Mouse (Mus musculus) thymus, adult 2 months (tissue): Measurements from ENCODE around the gene Ube2j1. TPM values are rescaled to one million over a fixed set of nuclear protein-coding genes. Genes with fewer than 3 reads are reported as not detected.

Source experiments
- DNase-seq: peaks from one replicate; pipeline ENCODE4 v3.0.0; 2021
- H3K27ac ChIP-seq: fragments of 200-500 bp; 2 replicates; pipeline ENCODE4 v1.5.1; 2012; ENCODE audit warnings: low read length, control low read depth; ENCODE audit not compliant: control insufficient read depth, insufficient read depth
- H3K27me3 ChIP-seq: fragments of 200-500 bp; 2 replicates; pipeline ENCODE4 v1.6.1; 2012; ENCODE audit warnings: mild to moderate bottlenecking, low read length, moderate library complexity, mixed read lengths; ENCODE audit not compliant: control insufficient read depth, insufficient read depth
- H3K36me3 ChIP-seq: fragments of 200-500 bp; 2 replicates; pipeline ENCODE4 v1.6.1; 2012; ENCODE audit warnings: mild to moderate bottlenecking, low read length, moderate library complexity; ENCODE audit not compliant: control insufficient read depth, insufficient read depth
- H3K4me1 ChIP-seq: fragments of 200-500 bp; replicated peaks from 2 replicates; pipeline ENCODE4 v1.6.1; 2012; ENCODE audit warnings: low read length; ENCODE audit not compliant: control insufficient read depth, insufficient read depth
- H3K4me3 ChIP-seq: fragments of 200-500 bp; 2 replicates; pipeline ENCODE4 v1.5.1; 2012; ENCODE audit warnings: mild to moderate bottlenecking, low read length, control low read depth, moderate library complexity; ENCODE audit not compliant: control insufficient read depth, insufficient read depth
- CTCF ChIP-seq: fragments of 200-500 bp; IDR thresholded peaks from 2 replicates; pipeline ENCODE4 v1.5.1; 2012; ENCODE audit warnings: mild to moderate bottlenecking, control low read depth, low read length, moderate library complexity, borderline replicate concordance; ENCODE audit not compliant: control insufficient read depth, poor library complexity, insufficient read depth; ENCODE audit errors: extremely low read depth
- POLR2A ChIP-seq: fragments of 200-500 bp; IDR thresholded peaks from 2 replicates; pipeline ENCODE4 v1.6.1; 2012; ENCODE audit warnings: mild to moderate bottlenecking, low read length, control low read depth, moderate library complexity; ENCODE audit not compliant: control insufficient read depth, poor library complexity, insufficient read depth; ENCODE audit errors: extremely low read depth
- WGBS: fragments of 180-500 bp; shearing (Covaris S2); methylation state at CpG from one replicate; pipeline ENCODE4 v1.1.7; 2018; 5-methylcytosine and 5-hydroxymethylcytosine counted together
- polyA plus RNA-seq: library from polyadenylated mRNA; depleted of rRNA; stranded (reverse); fragments of >200 nt; gene quantifications from 2 replicates; pipeline ENCODE4 v1.2.3, GENCODE M21; 2012

The Ube2j1 gene
- polyA plus RNA-seq, 1 experiment, result 28.7 TPM

DNA sequence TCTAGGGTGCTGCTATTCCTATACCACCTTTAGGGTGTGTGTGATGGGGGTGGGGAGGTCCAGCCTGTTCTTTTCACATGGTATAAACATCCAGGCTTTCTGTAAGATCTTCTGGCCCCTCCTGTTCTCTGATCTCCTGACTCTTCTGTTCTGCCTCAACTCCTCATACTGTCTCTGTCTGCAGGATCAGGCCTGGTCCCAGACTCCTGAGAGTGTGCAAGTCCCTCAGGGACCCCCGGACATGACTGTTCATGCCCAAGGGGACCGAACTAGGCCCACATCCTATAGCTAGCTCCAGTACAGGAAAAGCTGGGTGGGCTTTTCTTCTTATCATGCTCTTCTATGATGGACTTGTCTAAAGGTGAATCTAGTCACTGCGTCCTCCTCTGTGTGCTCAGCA is 36.1 kb downstream of the Ube2j1 start:
- DNase-seq, result no peak
- H3K4me3 ChIP-seq, result no peak overlapping the region
- 96% methylated on average over 3 of the region's 3 CpGs for WGBS

DNA sequence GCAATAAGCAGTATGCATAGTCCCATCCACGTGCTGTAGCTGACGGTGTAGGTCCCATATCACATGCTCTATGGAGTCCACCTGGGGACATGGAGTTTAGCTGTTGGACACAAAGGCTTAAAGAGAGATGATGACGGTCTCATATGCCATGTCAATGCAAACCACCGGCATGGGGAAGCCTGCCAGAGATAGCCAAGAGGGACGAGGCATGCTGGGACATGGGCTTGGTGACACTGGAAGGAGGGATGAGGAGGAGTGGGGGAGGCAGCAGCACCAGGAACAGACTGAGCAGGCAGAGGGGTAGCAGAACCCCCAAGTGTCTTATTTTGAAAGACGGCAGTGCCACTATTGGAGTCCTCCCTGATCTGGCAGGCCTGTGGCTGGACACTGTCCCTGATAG is 36.6 kb downstream of the Ube2j1 start:
- no peak overlapping the region for H3K27ac ChIP-seq
- no peaks in the 10 kb centered on the region for H3K27me3 ChIP-seq
- H3K4me3 ChIP-seq, result no peak overlapping the region
- WGBS, result 97% methylated on average over 6 of the region's 6 CpGs
- no peaks in the 10 kb centered on the region for H3K36me3 ChIP-seq
- peaks cover 8% of the 10 kb centered on the region for H3K4me1 ChIP-seq
- no peak for TF ChIP-seq CTCF
- TF ChIP-seq POLR2A, result no peak
- no peak for DNase-seq

More for the DNA sequence above, 36.1 kb downstream of the Ube2j1 start:
- Histone ChIP-seq H3K4me1 (peaks cover 4% of the 10 kb centered on the region), H3K27ac (no peak overlapping the region), H3K27me3 (no peaks in the 10 kb centered on the region), H3K36me3 (no peaks in the 10 kb centered on the region)
- TF ChIP-seq CTCF (no peak), POLR2A (no peak)

DNA sequence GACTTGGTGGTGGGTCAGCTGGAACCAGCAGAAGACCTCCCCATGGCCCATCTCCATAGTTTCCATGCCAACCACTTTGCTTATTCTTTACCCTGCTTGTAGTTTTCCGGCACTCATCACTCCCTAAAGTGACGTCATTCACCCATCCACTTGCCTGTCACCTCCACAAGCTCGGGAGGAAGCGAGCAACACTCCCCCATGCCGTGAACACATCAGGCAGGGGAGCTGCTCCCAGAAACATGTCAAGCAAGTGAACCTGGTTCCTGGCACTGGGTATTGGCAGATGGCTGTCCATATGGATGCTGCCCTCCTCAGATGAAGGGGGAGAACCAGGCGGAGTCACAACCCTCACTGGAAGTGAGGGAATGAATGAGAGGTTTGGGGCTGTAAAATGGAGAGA is 37.7 kb downstream of the Ube2j1 start:
- H3K27ac ChIP-seq, result no peak overlapping the region
- no peaks in the 10 kb centered on the region for H3K27me3 ChIP-seq
- TF ChIP-seq CTCF, result no peak
- TF ChIP-seq POLR2A, result no peak
- WGBS, result 89% methylated on average over 6 of the region's 6 CpGs
- peaks cover 18% of the 10 kb centered on the region for H3K4me1 ChIP-seq
- DNase-seq, result no peak
- no peaks in the 10 kb centered on the region for H3K36me3 ChIP-seq
- H3K4me3 ChIP-seq, result no peak overlapping the region

DNA sequence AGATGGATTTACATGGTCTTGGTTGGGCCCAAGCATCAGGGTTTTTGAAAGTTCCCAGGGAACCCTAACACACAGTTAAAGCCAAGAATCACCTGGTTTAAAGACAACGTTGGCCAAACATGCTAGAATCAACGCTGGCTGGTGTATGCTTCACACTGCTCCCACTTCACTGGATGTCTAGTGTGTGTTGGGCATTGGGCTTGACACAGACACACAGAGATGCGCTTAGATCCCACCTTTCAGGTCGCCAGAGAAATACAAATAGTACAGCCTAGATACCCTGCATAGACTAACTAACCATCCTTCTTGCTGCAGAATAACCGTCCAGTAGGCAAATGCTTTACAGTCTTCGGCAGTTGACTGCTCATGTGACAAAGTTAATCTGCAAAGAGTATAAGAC is 39.1 kb downstream of the Ube2j1 start:
- Histone ChIP-seq H3K4me3 (no peak overlapping the region), H3K4me1 (peaks cover 18% of the 10 kb centered on the region), H3K27ac (no peak overlapping the region), H3K36me3 (no peaks in the 10 kb centered on the region), H3K27me3 (no peaks in the 10 kb centered on the region)
- 94% methylated on average over 6 of the region's 6 CpGs for WGBS
- no peak for DNase-seq
- TF ChIP-seq CTCF, result no peak
- TF ChIP-seq POLR2A, result no peak

DNA sequence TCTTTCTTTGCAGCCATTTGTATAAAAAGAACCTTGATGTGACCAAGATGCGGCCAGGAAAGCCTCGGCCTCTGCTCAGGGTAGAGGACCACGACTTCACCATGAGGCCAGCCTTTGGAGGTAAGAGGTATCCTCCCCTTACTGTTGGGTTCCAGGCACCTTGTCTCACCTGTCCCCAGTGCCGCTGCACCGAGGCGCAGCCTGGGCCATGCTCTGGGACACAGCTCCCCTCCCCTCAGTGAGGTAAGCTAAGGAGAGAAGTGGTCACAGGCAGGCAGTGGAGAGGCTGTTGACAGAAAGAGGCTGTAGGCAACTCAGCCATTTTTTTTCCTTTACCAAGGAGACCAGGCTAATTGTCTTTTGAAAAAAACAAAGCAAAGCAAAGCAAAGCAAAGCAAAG is 40.1 kb downstream of the Ube2j1 start:
- Histone ChIP-seq H3K27ac (no peak overlapping the region), H3K4me3 (no peak overlapping the region), H3K36me3 (no peaks in the 10 kb centered on the region), H3K4me1 (peaks cover 20% of the 10 kb centered on the region), H3K27me3 (no peaks in the 10 kb centered on the region)
- 92% methylated on average over 6 of the region's 6 CpGs for WGBS
- DNase-seq, result no peak
- TF ChIP-seq POLR2A (no peak), CTCF (no peak)

DNA sequence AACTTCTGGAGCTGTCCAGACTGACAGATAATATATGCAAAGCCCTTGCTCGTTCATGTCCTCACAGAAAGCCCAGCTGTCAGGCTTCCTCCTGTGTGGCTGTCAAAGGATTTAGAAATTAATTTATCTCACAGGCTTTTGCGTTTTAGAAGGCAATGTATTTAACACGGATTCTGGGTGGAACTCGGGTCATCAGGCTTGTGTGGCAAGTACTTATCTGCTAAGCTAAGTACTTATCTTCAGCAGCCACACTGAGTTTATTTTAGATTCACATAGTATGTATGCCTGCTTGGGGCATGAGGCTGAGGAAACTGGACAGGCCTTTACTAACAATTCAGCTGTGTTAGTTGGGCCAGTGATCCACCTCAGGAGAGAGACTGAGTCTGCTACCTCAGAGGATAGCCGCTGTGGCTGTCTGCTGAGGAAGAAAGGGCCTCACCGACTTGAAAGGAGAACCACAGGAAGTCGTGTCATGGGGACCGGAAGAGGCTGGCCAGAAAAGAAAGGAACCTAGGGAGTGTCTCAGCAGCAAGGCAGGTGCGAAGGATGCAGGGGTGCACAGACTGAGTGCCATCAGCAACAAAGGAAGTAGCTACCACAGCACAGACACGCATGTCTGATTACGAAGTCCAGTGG is 41.4 kb downstream of the Ube2j1 start:
- TF ChIP-seq CTCF, result no peak
- peak; percentile 47; the same call in 1 of the 2 replicates for TF ChIP-seq POLR2A
- peak overlapping the region; percentile 72 for H3K27ac ChIP-seq
- WGBS, result 26% methylated on average over 11 of the region's 11 CpGs

DNA sequence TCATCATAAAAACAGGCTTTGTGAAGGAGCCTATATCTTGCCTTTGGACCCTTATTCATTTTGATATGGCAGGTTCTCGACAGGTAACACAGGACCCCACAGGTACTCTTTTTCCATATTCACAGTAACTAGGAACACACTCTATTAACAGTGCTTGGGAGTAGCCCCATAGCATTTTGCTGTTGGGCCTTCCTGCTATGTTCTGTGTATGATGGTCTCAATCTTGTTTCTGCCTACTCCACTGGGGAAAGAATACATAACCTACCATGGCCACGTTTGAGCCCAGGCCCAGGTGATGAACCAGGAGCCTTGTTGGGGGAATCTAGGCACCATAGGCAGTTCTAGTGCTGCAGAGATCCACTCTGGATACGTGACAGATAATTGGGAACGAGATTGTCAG is 43.2 kb downstream of the Ube2j1 start:
- no peaks in the 10 kb centered on the region for H3K36me3 ChIP-seq
- no peak overlapping the region for H3K4me3 ChIP-seq
- no peak overlapping the region for H3K27ac ChIP-seq
- no peak for TF ChIP-seq POLR2A
- no peak for TF ChIP-seq CTCF
- DNase-seq, result no peak
- H3K27me3 ChIP-seq, result no peaks in the 10 kb centered on the region
- peaks cover 37% of the 10 kb centered on the region for H3K4me1 ChIP-seq
- WGBS, result 96% methylated on average over 4 of the region's 4 CpGs

More for the DNA sequence above, 41.4 kb downstream of the Ube2j1 start:
- Histone ChIP-seq H3K4me1 (peaks cover 29% of the 10 kb centered on the region), H3K27me3 (no peaks in the 10 kb centered on the region), H3K36me3 (no peaks in the 10 kb centered on the region), H3K4me3 (no peak overlapping the region)
- DNase-seq, result peak; percentile 76
